Mouse (Mus musculus) brown adipose tissue, adult 24 weeks (tissue): ENCODE results near the gene Nfkbiz. TPM values are rescaled to one million over a fixed set of nuclear protein-coding genes. Genes with fewer than 3 reads are reported as not detected.
"Not testable (repeated sequence)": the region's sequence is repeated elsewhere in the genome, so short reads cannot be mapped to it uniquely, and the experiment has no call there.

Experiments
- H3K27ac ChIP-seq: fragments of 200-500 bp; replicated peaks from 2 replicates; pipeline ENCODE4 v1.5.1; 2012; ENCODE audit warnings: low read depth, mild to moderate bottlenecking, low read length
- H3K4me1 ChIP-seq: fragments of 200-500 bp; 2 replicates; pipeline ENCODE4 v1.6.1; 2012; ENCODE audit warnings: low read length, mixed read lengths; ENCODE audit not compliant: control insufficient read depth, insufficient read depth, insufficient read length
- H3K4me3 ChIP-seq: fragments of 200-500 bp; 2 replicates; pipeline ENCODE4 v1.5.1; 2012; ENCODE audit warnings: low read depth, mild to moderate bottlenecking, low read length, moderate library complexity; ENCODE audit not compliant: insufficient read depth
- polyA plus RNA-seq: library from polyadenylated mRNA; stranded (reverse); fragments of >200 nt; gene quantifications from 2 replicates; pipeline ENCODE4 v1.2.4, GENCODE M21; 2012; ENCODE audit not compliant: missing spikeins, insufficient read depth, insufficient read length

The Nfkbiz gene
- polyA plus RNA-seq, 1 experiment: 6.9 TPM

DNA sequence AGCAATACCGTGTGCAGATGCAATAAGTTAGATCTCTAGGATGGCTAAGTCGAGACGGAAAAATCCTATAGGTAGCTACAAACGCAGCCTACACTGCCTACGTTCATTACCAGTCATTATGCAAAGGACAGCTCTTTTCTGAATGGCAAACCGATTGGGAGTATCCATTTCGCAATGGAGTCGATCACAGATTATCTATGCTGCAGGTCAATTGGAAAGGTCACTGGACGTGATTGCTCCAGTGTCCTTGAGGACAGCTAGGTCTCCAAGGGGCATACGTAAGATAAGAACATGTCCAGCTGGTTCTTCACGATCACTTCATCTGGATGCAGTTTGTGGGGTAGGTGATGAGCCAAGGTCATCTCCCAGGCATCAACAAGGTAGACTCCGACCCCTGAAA lies 5.2 kb upstream of the Nfkbiz start:
- no peak overlapping the region for H3K27ac ChIP-seq

DNA sequence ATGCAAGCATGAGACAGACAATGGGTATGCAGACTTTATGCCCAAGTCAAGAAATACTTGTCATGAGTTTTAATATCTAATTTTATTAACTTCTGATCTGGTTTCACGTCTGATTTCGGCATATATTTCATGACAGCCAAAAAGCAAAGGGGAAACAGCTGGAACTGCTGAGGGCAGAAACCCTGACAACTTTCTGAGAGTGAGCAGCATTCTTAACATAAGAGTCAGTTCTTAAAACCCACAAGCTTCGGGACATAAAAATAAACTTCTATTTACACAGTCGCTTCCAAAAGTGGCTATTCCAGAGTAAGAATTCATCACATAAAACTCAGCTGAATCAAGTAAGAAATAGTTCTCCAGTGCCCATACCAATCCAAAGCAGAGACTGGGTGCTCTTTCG lies 4.4 kb upstream of the Nfkbiz start:
- H3K27ac ChIP-seq: no peak overlapping the region
- H3K4me3 ChIP-seq: no peak overlapping the region
- no peaks in the 10 kb centered on the region for H3K4me1 ChIP-seq

More for the DNA sequence above, 5.2 kb upstream of the Nfkbiz start:
- no peak overlapping the region for H3K4me3 ChIP-seq
- H3K4me1 ChIP-seq: no peaks in the 10 kb centered on the region

- Histone ChIP-seq H3K4me3 (no peak overlapping the region), H3K27ac (no peak overlapping the region), H3K4me1 (0 out of 2 replicates have a peak, but pooled peaks cover 2% of the 10 kb centered on the region)
Measured at GRCm38 (mm10) chr16:55841506-55841905, 2.8 kb upstream of the Nfkbiz start.

GRCm38 (mm10) chr16:55838129-55838509 lies 580 bp downstream of the Nfkbiz start:
- Histone ChIP-seq H3K4me3 (peak overlapping the region; percentile 88), H3K27ac (peak overlapping the region; percentile 97), H3K4me1 (0 out of 2 replicates have a peak, but pooled peaks cover 2% of the 10 kb centered on the region)

DNA sequence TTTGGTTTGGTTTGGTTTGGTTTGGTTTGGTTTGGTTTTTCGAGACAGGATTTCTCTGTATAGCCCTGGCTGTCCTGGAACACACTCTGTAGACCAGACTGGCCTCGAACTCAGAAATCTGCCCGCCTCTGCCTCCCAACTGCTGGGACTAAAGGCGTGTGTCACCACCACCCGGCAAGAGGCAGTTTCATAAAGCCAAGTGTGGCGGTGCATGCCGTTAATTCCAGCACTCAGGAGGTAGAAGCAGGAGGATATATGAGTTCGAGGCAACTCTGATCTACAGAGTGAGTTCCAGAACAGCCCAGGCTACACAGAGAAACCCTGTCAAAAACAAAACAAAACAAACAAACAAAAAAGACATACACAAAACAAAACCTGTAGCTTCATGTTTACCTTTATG lies 1.0 kb downstream of the Nfkbiz start:
- not testable (repeated sequence) for H3K4me3 ChIP-seq, H3K4me1 ChIP-seq, H3K27ac ChIP-seq

GRCm38 (mm10) chr16:55837168-55837567 lies 1.5 kb downstream of the Nfkbiz start:
- 0 out of 2 replicates have a peak, but pooled peaks cover 2% of the 10 kb centered on the region for H3K4me1 ChIP-seq
- no peak overlapping the region for H3K27ac ChIP-seq
- no peak overlapping the region for H3K4me3 ChIP-seq

GRCm38 (mm10) chr16:55835798-55836197 lies 2.9 kb downstream of the Nfkbiz start:
- Histone ChIP-seq H3K4me1 (0 out of 2 replicates have a peak, but pooled peaks cover 2% of the 10 kb centered on the region), H3K4me3 (no peak overlapping the region), H3K27ac (no peak overlapping the region)

GRCm38 (mm10) chr16:55832617-55833016 lies 6.1 kb downstream of the Nfkbiz start:
- 0 out of 2 replicates have a peak, but pooled peaks cover 1% of the 10 kb centered on the region for H3K4me1 ChIP-seq
- no peak overlapping the region for H3K27ac ChIP-seq
- no peak overlapping the region for H3K4me3 ChIP-seq

DNA sequence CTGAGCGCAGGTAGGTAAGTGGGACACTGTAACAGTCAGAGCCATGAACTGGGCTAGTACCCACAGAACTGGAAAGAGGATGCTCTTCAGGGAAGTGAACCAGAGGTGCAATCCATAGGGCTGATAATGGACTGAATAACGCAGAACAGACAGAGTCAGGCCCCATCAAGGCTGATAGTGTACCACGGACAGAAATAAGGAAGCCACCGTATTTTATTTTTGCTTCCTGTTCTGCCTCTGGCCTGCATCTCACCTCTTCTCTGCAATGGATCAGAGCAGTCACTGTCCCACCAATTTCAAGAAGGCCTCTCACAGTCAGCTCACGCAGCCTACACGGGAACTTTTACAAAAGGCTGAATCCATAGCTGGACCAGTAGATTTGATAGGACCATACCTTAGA lies 6.7 kb downstream of the Nfkbiz start:
- Histone ChIP-seq H3K4me3 (no peak overlapping the region), H3K27ac (no peak overlapping the region)

DNA sequence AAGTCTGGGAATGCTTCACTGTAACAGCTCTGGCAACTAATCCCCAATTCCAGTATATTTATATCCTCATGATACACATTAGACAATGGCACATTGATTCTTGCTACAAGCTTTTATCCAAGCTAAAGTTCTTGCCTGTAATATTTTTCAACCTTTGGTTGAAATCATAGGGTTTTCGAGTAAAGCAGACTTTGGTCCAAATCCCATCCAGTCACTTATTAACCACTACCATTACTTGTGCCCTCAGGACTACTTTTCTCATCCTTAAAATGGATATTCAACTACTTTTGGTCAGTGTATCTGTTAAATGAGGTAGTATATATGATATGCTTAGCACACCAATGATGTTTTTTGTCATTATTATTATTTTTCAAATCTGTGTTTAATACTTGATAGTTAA lies 7.2 kb downstream of the Nfkbiz start:
- Histone ChIP-seq H3K27ac (no peak overlapping the region), H3K4me3 (no peak overlapping the region), H3K4me1 (no peaks in the 10 kb centered on the region)

More for the DNA sequence above, 6.7 kb downstream of the Nfkbiz start:
- no peaks in the 10 kb centered on the region for H3K4me1 ChIP-seq

DNA sequence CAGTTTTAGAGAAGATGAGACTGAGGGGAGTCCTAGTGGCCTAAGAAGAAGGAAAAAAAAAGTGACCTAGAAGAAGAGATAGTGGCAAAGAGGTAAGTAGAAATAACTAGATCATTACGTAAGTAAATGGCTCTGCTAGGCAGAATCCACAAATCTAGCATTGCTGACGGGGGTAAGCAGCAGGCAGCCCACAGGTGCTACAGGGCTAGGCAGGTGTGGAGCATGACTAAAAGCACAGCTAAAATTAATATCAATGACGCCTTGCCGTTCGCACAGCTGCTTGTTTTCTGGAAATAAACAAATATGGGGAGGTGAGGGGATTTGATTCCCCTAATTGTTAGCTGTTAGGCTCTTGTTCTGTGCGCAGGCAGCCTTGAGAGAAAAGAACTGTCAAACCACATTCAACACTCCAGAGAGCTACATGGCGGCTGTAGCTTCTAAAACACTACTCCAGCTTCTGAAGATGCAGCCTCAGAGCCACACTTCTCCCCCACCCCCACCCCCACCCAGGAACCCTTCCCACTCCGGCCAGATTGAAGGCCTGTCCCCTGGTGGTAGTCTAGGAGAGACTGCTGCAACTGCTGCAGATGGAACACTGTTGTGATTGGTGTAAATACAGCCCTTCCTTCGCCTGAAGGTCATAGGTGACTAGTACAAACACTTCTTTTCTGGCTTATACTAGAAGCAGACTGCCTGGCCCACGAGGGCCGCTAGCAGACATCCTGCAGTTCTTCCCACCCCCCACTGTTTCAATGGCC lies 15.1 kb downstream of the Nfkbiz start:
- Histone ChIP-seq H3K4me3 (no peak overlapping the region), H3K4me1 (peaks cover 2% of the 10 kb centered on the region; the same call in 1 of the 2 replicates), H3K27ac (peak overlapping the region; percentile 34)

GRCm38 (mm10) chr16:55822741-55823397 lies 15.8 kb downstream of the Nfkbiz start:
- Histone ChIP-seq H3K4me3 (peak overlapping the region; percentile 97), H3K4me1 (peaks cover 2% of the 10 kb centered on the region; the same call in 1 of the 2 replicates)

GRCm38 (mm10) chr16:55821997-55822740 lies 16.5 kb downstream of the Nfkbiz start:
- peak overlapping the region; percentile 95 for H3K27ac ChIP-seq
- H3K4me1 ChIP-seq: peaks cover 2% of the 10 kb centered on the region; the same call in 1 of the 2 replicates
- peak overlapping the region; percentile 97 for H3K4me3 ChIP-seq

More at GRCm38 (mm10) chr16:55822741-55823397, 15.8 kb downstream of the Nfkbiz start:
- peak overlapping the region; percentile 34 for H3K27ac ChIP-seq

- Histone ChIP-seq H3K4me1 (peaks cover 2% of the 10 kb centered on the region; the same call in 1 of the 2 replicates), H3K27ac (peak overlapping the region; percentile 95), H3K4me3 (peak overlapping the region; percentile 97)
Measured at GRCm38 (mm10) chr16:55821571-55821981, 17.1 kb downstream of the Nfkbiz start.
